Mouse (Mus musculus) fat pad, adult 2 months (tissue): ENCODE results near the gene Ppm1d.

Experiments used
- DNase-seq: peaks from one replicate; pipeline ENCODE4 v3.0.0-alpha.2; 2011; ENCODE audit warnings: low read depth, low spot score; ENCODE audit errors: extremely low read depth

Ppm1d gene

DNA sequence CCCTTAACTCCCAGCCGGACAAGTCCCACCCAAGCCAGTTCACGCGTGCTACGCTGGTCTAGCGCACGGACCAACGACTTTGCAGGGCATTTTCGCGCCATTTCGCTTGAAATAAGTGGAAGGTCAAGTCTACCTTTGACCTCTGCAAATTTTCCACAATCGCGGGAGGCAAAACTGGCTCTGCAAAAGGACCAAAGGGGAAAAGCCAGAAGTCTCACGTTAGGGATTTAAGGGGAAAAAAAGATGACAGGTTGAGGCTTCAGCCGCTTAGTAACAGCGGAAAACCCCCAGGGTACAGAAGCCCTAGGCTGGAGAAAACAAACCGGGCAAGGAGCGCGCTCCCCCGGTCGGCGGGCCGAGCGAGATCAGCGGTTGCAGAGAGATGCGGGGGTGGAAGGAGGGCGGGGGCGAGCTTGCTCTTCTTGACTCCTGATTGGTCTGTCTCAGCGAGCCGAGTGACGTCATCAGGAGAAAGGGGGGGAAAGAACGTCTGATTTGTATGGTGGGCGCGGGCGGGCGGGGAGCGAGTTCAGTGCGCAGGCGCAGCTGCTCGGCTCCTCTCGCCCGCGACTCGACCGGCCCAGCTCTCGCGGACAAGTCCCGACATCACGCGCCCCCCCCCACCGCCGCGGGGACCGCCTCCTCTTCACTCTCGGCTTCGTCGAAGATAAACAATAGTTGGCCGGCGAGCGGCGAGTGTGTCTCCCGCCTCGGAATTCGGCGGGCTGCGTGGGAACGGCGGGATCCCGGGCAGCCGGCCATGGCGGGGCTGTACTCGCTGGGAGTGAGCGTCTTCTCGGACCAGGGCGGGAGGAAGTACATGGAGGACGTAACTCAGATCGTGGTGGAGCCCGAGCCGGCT lies at the start of gene Ppm1d:
TSS of gene Ppm1d (plus strand) at position 532 of the 862 bp plus-strand sequence.
- peak; percentile 78 for DNase-seq

DNA sequence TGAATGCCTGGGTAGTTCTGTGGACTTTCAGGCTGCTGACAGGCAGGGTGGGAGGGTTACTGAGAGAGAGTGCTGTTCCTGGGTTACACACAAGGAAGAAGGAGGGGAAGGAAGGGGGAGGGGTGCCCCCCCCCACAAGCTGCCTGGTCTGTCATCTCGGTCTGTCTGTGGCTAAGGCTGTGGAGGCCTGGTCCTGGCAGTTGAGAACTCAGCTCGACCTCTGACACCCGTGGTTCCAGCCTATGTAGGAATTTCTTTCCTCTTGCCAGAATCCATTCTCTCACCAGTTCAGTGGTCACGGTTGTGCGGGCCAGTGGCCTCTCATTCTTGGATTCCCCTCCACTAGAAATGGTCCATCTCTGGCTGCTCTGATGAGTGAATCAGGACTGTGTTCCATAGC lies 46.4 kb upstream of the Ppm1d start:
- no peak for DNase-seq

DNA sequence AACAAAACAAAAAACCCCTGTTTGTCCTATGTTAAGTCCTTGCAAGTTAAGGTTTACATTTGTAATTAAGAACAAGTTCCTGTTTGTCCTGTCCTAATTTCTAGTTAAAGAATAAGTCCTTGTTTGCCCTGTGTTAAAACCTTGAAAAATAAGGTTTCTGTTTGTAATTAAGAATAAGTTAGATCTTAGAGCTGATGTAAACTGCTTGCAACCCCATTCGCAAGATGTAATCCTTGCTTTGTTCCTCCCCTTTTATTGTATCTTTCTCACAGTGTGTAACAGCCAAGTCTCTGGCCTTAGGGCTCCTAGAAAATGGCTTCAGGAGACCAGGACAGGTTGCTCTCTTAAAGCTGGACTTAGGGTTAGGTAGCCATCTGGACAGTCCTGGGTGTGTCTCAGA lies 43.7 kb upstream of the Ppm1d start:
- DNase-seq: no peak

DNA sequence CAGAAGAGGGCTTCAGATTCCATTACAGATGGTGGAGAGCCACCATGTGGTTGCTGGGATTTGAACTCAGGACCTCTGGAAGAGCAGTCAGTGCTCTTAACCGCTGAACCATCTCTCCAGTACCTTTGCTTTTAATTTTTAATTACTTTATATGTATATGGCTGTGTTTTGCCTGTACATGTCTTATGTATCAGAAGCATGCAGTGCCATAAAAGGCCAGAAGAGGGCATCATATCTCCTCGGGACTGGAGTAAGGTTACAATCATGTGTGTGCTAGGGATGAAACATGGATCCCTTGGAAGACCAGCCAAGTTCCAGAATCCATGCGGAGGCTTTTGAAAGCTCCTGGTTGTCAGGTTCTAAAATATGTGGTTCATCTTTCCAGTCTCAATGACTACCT lies 40.4 kb upstream of the Ppm1d start:
- no peak for DNase-seq

DNA sequence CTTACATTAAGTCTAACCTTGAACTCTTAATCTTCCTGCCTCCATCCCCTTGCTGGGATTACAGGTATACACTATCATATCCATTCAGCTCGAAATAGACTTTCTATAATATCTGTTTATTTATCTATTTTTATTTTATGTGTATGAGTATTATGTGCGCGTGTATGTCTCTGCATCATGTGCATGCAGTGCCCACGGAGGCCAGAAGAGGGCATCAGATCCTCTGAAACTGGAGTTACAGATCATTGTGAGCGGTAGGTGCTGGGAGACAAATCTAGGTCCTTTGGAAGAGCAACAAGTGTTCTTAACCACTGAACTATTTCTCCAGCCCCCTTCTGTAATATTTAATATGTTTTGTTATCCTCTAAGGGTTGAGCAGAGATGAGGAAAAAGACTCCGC lies 37.7 kb upstream of the Ppm1d start:
- DNase-seq: no peak

DNA sequence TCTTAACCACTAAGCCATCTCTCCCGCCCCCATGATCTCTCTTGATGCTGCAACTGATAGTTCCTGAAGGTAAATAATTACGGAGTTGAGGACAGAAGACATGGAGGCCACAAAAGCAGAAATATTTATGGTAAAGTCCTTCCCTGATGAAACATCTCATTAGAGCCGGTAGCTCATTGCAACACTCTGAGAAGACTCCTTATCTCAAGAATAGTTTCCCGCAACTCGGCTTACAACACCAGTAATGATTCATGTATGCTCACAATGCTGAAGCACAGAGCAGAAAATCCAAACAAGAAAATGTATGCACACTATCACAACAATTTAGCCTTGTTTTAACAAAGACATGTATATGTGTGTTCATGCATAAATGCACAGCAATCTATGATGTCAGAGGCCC lies 35.9 kb upstream of the Ppm1d start:
- DNase-seq: no peak

DNA sequence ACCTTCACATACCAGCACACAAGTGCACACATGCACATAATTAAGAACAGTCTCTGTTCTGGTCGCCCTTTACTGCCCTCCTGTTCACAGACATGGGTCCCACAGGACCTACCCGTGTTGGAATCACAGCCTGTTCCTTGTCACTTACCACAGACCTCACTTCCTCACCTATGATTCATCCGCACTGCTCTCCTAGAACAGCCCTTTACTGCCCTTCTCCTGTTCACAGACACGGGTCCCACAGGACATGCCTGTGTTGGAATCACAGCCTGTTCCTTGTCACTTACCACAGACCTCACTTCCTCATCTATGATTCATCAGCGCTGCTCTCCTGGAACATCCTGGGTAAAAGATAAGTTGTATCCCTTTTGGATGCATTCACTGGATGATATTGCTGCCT lies 33.4 kb upstream of the Ppm1d start:
- no peak for DNase-seq

DNA sequence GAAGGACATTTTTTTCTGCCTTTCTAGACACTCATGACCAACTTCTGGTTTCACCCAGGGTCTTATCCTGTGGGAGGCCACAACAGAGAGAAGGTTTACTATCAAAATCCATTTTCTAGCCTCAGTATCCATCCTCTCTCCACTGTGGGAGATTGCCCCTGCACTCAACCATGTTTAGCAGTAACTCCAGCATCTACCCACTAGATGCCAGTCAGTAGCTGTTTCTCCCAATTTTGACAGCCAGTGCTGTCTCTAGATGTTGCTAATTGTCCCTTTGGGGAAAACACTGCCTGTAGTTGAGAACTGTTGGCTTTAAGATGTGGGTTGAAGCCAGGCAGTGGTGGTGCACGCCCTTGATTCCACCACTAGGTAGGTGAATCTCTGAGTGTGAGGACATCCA lies 32.9 kb upstream of the Ppm1d start:
- no peak for DNase-seq

DNA sequence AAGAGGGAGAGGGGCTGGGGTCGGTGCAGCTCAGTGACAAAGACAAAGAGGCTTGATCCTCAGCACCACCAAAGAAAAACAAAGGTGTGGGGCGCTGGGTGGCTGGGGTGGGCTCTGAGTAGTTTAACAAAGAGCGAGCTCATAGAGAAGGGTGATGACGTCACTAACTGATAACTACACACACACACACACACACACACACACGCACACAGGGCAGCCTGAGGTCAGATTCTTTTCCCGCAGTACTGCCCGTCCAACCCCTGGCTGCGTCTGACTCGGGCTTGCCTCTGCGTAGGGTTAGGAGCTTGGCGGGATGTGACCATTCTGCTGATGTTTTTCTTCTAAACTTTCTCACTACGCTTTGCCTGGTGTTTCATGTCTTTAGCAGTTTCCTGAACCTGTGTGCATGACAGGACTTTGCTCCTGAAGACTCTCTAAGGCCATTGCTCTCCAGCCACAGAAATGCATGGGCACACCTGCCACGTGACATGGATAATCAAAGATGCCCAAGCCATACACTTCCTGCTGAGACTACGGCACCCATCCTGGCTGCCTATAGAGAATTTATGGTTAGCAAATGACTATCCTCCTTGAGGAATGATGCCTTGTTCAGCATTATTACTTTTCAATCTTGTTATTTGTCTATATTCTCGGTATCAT lies 29.7 kb upstream of the Ppm1d start:
- no peak for DNase-seq

DNA sequence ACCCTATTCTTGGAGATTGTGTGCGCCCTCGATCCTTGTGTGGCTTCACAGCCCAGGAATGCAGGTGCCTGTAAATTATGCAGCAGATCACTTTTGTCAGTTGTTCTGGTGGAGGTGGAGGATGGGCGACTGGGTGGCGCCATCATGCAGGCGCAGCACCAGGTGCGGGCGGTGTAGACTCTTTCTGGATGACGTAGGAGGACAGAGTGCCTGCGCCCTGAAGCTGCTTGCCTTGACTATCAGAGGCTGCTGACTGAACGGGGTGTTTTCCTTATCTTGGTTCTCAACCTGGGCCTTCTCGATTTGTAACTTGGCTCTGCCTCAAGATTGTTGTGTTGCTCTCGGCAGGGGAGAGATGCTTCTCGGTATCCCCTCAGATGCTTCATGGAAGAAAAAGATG lies 13.1 kb upstream of the Ppm1d start:
- DNase-seq: no peak

DNA sequence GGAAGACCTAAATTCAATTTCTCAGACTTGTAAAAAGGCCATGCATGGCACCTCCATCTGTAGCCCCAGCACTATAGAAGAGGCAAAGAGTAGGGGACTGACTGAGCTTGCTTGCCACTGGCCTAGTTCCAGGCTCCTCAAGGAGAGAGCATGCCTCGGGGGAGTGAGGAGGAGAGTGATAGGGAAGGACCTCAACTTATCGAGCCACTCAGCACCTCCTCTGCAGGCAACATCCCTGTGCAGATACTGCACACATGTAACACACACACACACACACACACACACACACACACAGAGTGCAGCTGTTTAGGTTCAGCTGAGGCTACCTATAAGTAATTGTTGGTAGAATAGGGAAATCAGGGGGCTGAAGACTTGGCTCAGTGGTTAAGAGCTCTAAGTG lies 11.2 kb upstream of the Ppm1d start:
- DNase-seq: no peak

DNA sequence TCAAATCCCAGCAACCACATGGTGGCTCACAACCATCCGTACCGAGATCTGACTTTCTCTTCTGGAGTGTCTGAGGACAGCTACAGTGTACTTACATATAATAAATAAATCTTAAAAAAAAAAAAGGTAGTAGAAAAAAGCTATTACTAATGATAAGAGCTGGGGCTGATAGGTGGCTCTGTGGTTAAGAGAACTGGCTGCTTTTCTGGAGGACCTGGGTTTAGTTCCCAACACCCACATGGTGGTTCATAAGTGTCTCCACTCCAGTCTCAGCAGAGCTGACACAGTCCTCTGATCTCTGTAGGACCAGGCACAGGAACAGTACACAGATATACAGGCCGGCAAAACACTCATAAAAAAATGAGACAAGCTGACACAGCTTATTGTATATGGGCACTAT lies 9.9 kb upstream of the Ppm1d start:
- no peak for DNase-seq

DNA sequence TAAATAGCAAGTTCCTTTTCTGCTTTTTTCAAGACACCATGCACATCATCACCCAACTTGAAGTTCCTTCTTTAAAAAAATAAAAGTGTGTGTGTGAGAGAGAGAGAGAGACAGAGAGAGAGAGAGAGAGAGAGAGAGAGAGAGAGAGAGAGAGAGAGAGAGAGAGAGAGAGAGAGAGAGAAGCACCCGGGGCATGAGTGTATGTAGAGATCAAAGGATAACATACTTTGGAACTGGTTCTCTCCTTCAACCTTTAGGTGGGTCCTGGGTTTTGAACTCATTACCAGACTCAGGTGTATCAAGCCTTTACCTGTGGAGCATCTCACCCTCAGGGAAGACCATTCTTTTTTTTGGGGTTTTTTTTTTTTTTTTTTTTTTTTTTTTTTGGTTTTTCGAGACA lies 9.2 kb upstream of the Ppm1d start:
- no peak for DNase-seq

DNA sequence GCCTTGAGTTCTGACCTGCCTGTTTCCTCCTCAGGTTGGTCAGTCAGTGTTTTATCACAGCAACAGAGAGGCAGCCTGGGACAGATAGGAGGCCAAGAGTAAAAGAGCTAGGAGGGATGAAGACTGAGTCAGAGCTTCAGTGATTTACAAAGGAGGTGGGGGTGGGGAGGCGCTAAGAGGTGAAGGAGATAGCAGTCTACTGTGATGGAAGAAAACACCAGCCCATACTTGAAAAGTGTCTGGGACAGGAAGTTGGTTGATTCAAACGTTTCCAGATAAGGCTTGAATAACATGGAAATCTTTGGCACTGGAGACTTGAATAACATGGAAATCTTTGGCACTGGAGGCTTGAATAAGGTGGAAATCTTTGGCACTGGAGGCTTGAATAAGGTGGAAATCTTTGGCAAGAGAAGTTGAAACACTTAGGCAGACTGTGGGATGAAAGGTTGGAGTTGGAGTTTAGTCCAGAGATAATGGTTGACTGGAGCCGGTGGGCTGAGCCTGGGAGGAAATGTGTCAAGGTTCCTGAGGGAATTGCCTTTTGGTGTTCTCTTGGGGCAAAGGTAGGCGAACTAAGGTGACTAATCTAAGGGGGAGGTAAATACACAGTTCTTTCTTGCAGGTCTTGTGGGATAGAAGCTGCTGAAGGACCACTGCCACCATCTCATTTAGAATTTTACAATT lies 4.3 kb upstream of the Ppm1d start:
- no peak for DNase-seq

DNA sequence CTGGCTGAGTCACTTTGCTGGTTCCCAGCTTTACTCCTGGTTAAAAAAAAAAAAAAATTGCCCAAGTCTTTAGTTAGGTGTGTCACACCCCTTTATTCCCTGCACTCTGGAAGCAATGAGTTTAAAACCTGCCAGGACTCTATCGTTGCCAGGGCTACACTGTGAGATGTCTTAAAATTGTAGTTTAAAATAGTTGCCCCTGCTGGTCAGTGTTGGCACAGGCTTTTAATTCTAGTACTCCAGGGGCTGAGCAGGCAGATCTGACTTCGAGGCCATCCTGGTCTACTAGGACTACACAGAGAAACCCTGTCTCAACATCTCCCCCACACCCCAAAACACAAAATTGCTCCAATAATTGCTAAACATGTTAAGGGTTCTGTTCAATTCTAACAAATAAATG lies 2.2 kb upstream of the Ppm1d start:
- no peak for DNase-seq

DNA sequence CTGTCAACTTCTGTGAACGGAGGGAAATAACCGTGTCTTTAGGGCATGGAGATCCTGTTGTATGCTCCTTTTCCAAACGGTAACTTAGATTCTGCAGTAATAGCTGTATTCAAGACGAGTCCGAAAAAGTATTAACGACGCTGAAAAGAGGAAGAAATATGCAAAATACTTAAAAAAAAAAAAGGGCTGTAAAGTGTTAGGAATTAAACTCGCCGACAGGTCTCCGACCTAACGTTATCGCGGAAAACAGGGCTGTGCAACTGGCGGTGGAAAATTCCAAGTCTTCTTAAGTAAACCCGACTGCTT lies 684 bp upstream of the Ppm1d start:
- DNase-seq: no peak

DNA sequence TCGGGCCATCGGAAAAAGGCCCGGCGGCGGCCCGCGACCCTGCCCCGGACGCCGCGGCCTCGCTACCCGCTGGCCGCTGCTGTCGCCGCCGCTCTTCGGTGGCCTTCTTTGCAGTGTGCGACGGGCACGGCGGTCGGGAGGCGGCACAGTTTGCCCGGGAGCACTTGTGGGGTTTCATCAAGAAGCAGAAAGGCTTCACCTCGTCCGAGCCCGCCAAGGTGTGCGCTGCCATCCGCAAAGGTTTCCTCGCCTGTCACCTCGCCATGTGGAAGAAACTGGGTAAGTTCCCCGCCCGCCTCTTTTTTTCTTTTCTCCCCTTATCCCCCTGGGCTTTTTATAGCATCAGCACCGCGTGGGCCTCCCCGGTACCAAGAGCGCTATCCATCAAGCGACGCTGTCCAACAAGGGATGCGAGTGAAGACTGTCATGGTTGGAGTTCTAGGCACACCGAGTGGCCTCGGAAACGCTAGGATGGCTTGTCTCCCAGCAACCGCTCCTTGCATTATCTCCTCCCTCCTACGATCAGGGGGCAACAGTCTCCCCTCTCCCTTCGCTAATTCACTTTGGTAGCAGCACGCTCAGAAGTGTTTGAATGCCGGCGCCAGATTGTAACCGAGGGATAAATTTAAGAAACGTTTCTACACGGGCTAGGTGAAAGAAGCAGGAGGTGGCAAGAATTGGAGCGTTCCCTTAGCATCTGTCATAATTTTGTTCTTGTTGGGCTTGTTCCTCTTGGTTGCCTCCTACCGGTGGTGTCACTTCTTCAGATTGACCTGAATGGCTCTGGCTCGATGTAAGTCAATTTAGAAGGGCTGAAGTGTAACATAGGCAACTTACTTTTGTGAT lies 824 bp downstream of the Ppm1d start:
- no peak for DNase-seq

DNA sequence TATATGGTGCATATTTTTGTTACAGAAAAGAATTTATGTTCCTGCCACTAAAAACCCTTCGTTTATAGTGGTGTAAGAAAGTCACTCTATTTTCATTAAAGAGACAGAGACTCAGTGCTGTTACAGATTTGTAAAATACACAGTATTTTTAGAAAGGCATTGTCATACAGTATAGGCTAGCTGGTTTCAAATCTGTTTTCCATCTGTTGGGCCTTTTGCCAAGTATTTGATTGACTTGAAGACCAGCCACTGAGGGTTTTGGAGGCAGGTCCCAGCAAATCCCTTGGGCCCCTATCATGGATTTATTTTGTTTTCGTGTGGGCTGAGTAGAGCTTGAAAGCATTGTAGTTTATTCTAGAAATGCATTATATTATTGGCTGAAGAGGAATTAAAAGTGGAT lies 1.8 kb downstream of the Ppm1d start:
- DNase-seq: no peak

DNA sequence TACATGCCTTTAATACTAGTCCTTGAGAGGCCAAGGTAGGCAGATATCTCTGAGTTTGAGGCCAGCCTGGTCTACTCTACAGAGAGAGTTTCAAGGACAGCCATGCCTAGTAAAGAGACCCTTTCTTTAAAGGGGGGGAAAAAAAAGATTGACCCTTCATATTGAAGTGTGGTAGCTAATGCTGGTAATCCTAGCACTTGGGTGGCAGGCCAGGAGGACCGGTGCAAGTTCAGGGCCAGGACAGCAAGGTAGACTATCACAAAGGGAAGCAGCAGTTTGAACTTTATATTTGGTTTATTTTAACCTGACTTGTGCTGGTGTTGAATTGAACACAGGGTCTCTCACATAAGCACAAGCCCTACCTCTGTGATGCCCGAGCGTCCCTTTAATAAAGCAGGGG lies 2.3 kb downstream of the Ppm1d start:
- DNase-seq: no peak

DNA sequence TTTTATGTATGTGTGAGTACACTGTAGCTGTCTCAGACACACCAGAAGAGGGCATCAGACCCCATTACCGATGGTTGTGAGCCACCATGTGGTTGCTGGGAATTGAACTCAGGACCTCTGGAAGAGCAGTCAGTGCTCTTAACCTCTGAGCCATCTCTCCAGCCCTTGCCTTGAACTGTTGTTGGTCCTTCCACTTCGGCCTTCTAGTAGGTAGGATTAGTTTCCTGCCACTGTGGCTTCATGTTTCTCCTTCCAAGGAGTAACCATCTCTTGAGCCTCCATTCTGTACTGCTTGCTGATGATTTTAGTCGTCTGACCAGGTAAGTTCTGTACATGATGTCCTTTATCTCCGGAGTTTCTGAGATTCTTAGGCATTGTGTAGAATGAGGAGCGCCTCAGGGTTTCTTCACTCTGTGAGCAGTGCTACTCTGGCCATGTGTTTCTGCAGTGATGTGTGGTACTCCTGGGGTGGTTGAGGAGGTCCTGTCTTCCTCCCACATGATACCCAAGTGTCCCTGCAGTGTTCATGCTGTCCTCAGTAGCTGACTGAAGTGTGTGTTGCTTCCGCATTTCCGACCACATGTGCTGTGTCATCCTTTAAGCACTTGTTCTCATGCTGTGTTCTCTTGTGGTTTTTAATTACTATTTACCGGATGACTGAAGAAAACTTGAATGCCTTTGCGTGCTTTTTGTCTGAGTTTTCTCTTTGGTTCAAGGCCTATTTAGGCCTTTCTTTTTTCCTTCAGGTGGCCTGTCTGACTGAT lies 12.7 kb downstream of the Ppm1d start:
- no peak for DNase-seq

DNA sequence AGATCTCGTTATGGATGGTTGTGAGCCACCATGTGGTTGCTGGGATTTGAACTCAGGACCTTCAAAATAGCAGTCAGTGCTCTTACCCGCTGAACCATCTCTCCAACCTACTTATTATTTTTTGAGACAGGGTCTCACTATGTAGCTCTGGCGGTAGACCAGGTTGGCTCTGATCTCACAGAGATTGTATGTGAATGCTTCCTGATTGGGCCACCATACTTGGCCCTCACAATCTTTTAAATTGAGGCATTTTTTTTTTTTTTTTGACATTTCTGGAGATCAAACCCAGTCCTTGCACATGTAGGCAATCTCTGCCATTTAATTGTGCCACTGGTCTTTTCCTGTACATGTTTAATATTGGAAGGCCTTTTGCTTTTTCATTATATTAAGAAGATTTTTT lies 17.7 kb downstream of the Ppm1d start:
- DNase-seq: no peak
